ENCODE assay signal across 8 mouse cellular contexts in genomic region chr12:12315011-12315410, GRCm38 (mm10). TPM values are rescaled to one million over a fixed set of nuclear protein-coding genes. Genes with fewer than 3 reads are reported as not detected.
DNase-seq lines count a peak whose midpoint lies in the region; ATAC-seq lines count a peak whose summit lies in the region.

No protein-coding gene starts in this region.

- ATAC-seq in kidney, embryonic 15.5 days (replicated peaks; ENCODE audit: low FRiP score), result no peak
- ATAC-seq in embryonic facial prominence, embryonic 11.5 days (replicated peaks; ENCODE audit: insufficient number of reproducible peaks, low FRiP score, low TSS enrichment, low read depth), result peak; percentile 71
- ATAC-seq in hindbrain, embryonic 11.5 days (ENCODE audit: low FRiP score), result peak; percentile 79
- ATAC-seq in neural tube, embryonic 11.5 days (ENCODE audit: insufficient read depth, low FRiP score, low TSS enrichment), result peak; percentile 74

- H3K9ac ChIP-seq in kidney, embryonic 15.5 days, result no peak overlapping the region
- H3K9ac ChIP-seq in embryonic facial prominence, embryonic 11.5 days (replicated peaks; ENCODE audit: low read length), result no peak overlapping the region
- no peak overlapping the region for H3K9ac ChIP-seq in hindbrain, embryonic 11.5 days (ENCODE audit: low read depth, low read length)
- no peak overlapping the region for H3K9ac ChIP-seq in neural tube, embryonic 11.5 days (ENCODE audit: low read length)

- no peaks in the 10 kb centered on the region for H3K27me3 ChIP-seq in kidney, embryonic 15.5 days
- H3K27me3 ChIP-seq in embryonic facial prominence, embryonic 11.5 days (ENCODE audit: control insufficient read depth, insufficient read depth, low read length), result no peaks in the 10 kb centered on the region
- no peaks in the 10 kb centered on the region for H3K27me3 ChIP-seq in hindbrain, embryonic 11.5 days (ENCODE audit: control insufficient read depth, insufficient read depth, low read length)
- H3K27me3 ChIP-seq in neural tube, embryonic 11.5 days (ENCODE audit: control insufficient read depth, insufficient read depth, low read length), result no peaks in the 10 kb centered on the region

- no peaks in the 10 kb centered on the region for H3K36me3 ChIP-seq in kidney, embryonic 15.5 days
- no peaks in the 10 kb centered on the region for H3K36me3 ChIP-seq in embryonic facial prominence, embryonic 11.5 days (replicated peaks; ENCODE audit: control insufficient read depth, insufficient read depth, low read depth, low read length)
- H3K36me3 ChIP-seq in hindbrain, embryonic 11.5 days (ENCODE audit: control insufficient read depth, insufficient read depth, low read length), result no peaks in the 10 kb centered on the region
- no peaks in the 10 kb centered on the region for H3K36me3 ChIP-seq in neural tube, embryonic 11.5 days (ENCODE audit: control insufficient read depth, insufficient read depth, low read length)

- H3K4me1 ChIP-seq in kidney, embryonic 15.5 days, result peaks cover 10% of the 10 kb centered on the region
- H3K4me1 ChIP-seq in embryonic facial prominence, embryonic 11.5 days (ENCODE audit: control insufficient read depth, insufficient read depth, low read length), result no peaks in the 10 kb centered on the region
- no peaks in the 10 kb centered on the region for H3K4me1 ChIP-seq in hindbrain, embryonic 11.5 days (replicated peaks; ENCODE audit: control insufficient read depth, insufficient read depth, low read length)
- peaks cover 14% of the 10 kb centered on the region for H3K4me1 ChIP-seq in neural tube, embryonic 11.5 days (ENCODE audit: control insufficient read depth, insufficient read depth, low read length)

- no peak overlapping the region for H3K27ac ChIP-seq in kidney, embryonic 15.5 days
- no peak overlapping the region for H3K27ac ChIP-seq in embryonic facial prominence, embryonic 11.5 days (replicated peaks; ENCODE audit: low read depth, low read length)
- peak overlapping the region; percentile 36; the same call in 1 of the 2 replicates for H3K27ac ChIP-seq in hindbrain, embryonic 11.5 days (ENCODE audit: low read depth, low read length)
- H3K27ac ChIP-seq in neural tube, embryonic 11.5 days (ENCODE audit: low read depth, low read length), result peak overlapping the region; percentile 58

- H3K9me3 ChIP-seq in kidney, embryonic 15.5 days (replicated peaks), result no peaks in the 10 kb centered on the region
- no peaks in the 10 kb centered on the region for H3K9me3 ChIP-seq in embryonic facial prominence, embryonic 11.5 days (replicated peaks; ENCODE audit: control insufficient read depth, low read length)
- no peaks in the 10 kb centered on the region for H3K9me3 ChIP-seq in hindbrain, embryonic 11.5 days (ENCODE audit: control insufficient read depth, low read length)
- H3K9me3 ChIP-seq in neural tube, embryonic 11.5 days (ENCODE audit: control insufficient read depth, low read length), result no peaks in the 10 kb centered on the region

- 35% methylated on average over 5 of the region's 5 CpGs for WGBS in kidney, embryonic 15.5 days
- 15% methylated on average over 5 of the region's 5 CpGs for WGBS in embryonic facial prominence, embryonic 11.5 days
- WGBS in hindbrain, embryonic 11.5 days, result 12% methylated on average over 5 of the region's 5 CpGs
- WGBS in neural tube, embryonic 11.5 days, result 26% methylated on average over 5 of the region's 5 CpGs

- no peak overlapping the region for H3K4me2 ChIP-seq in kidney, embryonic 15.5 days
- no peak overlapping the region for H3K4me2 ChIP-seq in embryonic facial prominence, embryonic 11.5 days (ENCODE audit: low read depth, low read length)
- H3K4me2 ChIP-seq in hindbrain, embryonic 11.5 days (replicated peaks; ENCODE audit: low read depth, low read length), result no peak overlapping the region
- no peak overlapping the region for H3K4me2 ChIP-seq in neural tube, embryonic 11.5 days (ENCODE audit: low read depth)

- H3K4me3 ChIP-seq in kidney, embryonic 15.5 days (replicated peaks), result no peak overlapping the region
- no peak overlapping the region for H3K4me3 ChIP-seq in embryonic facial prominence, embryonic 11.5 days (ENCODE audit: low read depth, low read length)
- no peak overlapping the region for H3K4me3 ChIP-seq in hindbrain, embryonic 11.5 days (ENCODE audit: low read depth, low read length)
- H3K4me3 ChIP-seq in neural tube, embryonic 11.5 days (ENCODE audit: low read depth, low read length), result no peak overlapping the region

- peak; percentile 24 for DNase-seq in kidney, postnatal 14 days
- peak; percentile 53 for DNase-seq in embryonic facial prominence, embryonic 11.5 days (ENCODE audit: low spot score)
- DNase-seq in hindbrain, embryonic 11.5 days (ENCODE audit: low spot score), result peak; percentile 55
- DNase-seq in neural tube, embryonic 11.5 days (ENCODE audit: low spot score), result peak; percentile 64
- no peak for DNase-seq in cerebellum, adult 11 months
- no peak for DNase-seq in ovary, adult 18-20 months (ENCODE audit: low spot score)
- DNase-seq in thymus, adult 18-20 months, result no peak

RNA-seq across cellular contexts. Expression of gene Fam49a, which starts 53.1 kb away (rescaled TPM):
- polyA plus RNA-seq in kidney, embryonic 15.5 days (2015; fragmentation: Nextera tagmentation; extraction: Ambion mirVana), result 6.2 and 6.8 TPM in 2 replicates
- polyA plus RNA-seq in embryonic facial prominence, embryonic 11.5 days (2014; fragmentation: Nextera tagmentation; extraction: Ambion mirVana), result 8.4 and 11.2 TPM in 2 replicates
- polyA plus RNA-seq in hindbrain, embryonic 11.5 days (2014; fragmentation: Nextera tagmentation; extraction: Ambion mirVana), result 24.1 and 26.6 TPM in 2 replicates
- 34.4 and 35.7 TPM in 2 replicates for polyA plus RNA-seq in neural tube, embryonic 11.5 days (2014; fragmentation: Nextera tagmentation; extraction: Ambion mirVana)

Comparison
In these comparisons a context has a peak if more than half of its experiments do, and no peak if none do; other contexts are left out.
1. DNase-seq: peak in kidney, postnatal 14 days (single experiment), embryonic facial prominence, embryonic 11.5 days (single experiment), hindbrain, embryonic 11.5 days (single experiment) and neural tube, embryonic 11.5 days (single experiment); none in cerebellum, adult 11 months (single experiment), ovary, adult 18-20 months (single experiment) and thymus, adult 18-20 months (0 of 2).
2. H3K27ac ChIP-seq: peak in hindbrain, embryonic 11.5 days (single experiment) and neural tube, embryonic 11.5 days (single experiment); none in kidney, embryonic 15.5 days (single experiment) and embryonic facial prominence, embryonic 11.5 days (single experiment).